Mouse (Mus musculus) stomach, postnatal 0 days (tissue): ENCODE results near the gene Sh3pxd2a. TPM values are rescaled to one million over a fixed set of nuclear protein-coding genes. Genes with fewer than 3 reads are reported as not detected.

Experiments used
- ATAC-seq: fragments of 200-750 bp; cut with Nextera tagmentation; 2 replicates; pipeline ENCODE4 v1.8.0; 2017; ENCODE audit not compliant: low FRiP score, low TSS enrichment
- DNase-seq: peaks from one replicate; pipeline ENCODE4 v3.0.0-alpha.2; 2016; ENCODE audit warnings: low spot score
- H3K27ac ChIP-seq: fragments of 300-500 bp; sonication (generic); replicated peaks from 2 replicates; pipeline ENCODE4 v1.5.1; 2014; ENCODE audit warnings: mild to moderate bottlenecking, control low read depth
- H3K27me3 ChIP-seq: fragments of 300-500 bp; sonication (generic); 2 replicates; pipeline ENCODE4 v1.6.1; 2014; ENCODE audit warnings: low read length; ENCODE audit not compliant: control insufficient read depth, insufficient read depth
- H3K36me3 ChIP-seq: fragments of 300-500 bp; sonication (generic); 2 replicates; pipeline ENCODE4 v1.6.1; 2014; ENCODE audit warnings: low read length, mixed read lengths; ENCODE audit not compliant: control insufficient read depth, insufficient read depth
- H3K4me1 ChIP-seq: fragments of 300-500 bp; sonication (generic); replicated peaks from 2 replicates; pipeline ENCODE4 v1.6.1; 2014; ENCODE audit warnings: antibody characterized with exemption; ENCODE audit not compliant: control insufficient read depth, insufficient read depth
- H3K4me2 ChIP-seq: fragments of 300-500 bp; sonication (generic); replicated peaks from 2 replicates; pipeline ENCODE4 v1.6.1; 2014; ENCODE audit warnings: low read depth, mild to moderate bottlenecking, control low read depth, moderate library complexity
- H3K4me3 ChIP-seq: fragments of 300-500 bp; sonication (generic); 2 replicates; pipeline ENCODE4 v1.5.1; 2014; ENCODE audit warnings: low read depth, low read length, control low read depth
- H3K9ac ChIP-seq: fragments of 300-500 bp; sonication (generic); 2 replicates; pipeline ENCODE4 v1.6.1; 2014; ENCODE audit warnings: mild to moderate bottlenecking, low read length, control low read depth, mixed read lengths
- H3K9me3 ChIP-seq: fragments of 300-500 bp; sonication (generic); 2 replicates; pipeline ENCODE4 v1.6.1; 2016; ENCODE audit warnings: low read length; ENCODE audit not compliant: control insufficient read depth
- CTCF ChIP-seq: IDR thresholded peaks from 2 replicates; pipeline ENCODE4 v1.5.1; 2016; ENCODE audit warnings: antibody characterized with exemption, low read depth, mild to moderate bottlenecking, moderate library complexity
- EP300 ChIP-seq: optimal IDR thresholded peaks from 2 replicates; pipeline ENCODE3; 2016; ENCODE audit warnings: antibody characterized with exemption
- WGBS: fragments of 180-500 bp; shearing (Covaris S2); extraction: QIAGEN DNeasy Blood & Tissue Kit; methylation state at CpG from one replicate; pipeline ENCODE4 v1.1.7; 2014; 5-methylcytosine and 5-hydroxymethylcytosine counted together
- polyA plus RNA-seq: library from polyadenylated mRNA; unstranded; fragments of >200 nt; fragmentation: Nextera tagmentation; extraction: Ambion mirVana; gene quantifications from 2 replicates; pipeline ENCODE4 v1.2.1, GENCODE M21; 2015

Sh3pxd2a gene
- polyA plus RNA-seq, 1 experiment from 2014 or later: 3.7 TPM

- Histone ChIP-seq H3K4me1 (peaks cover 11% of the 10 kb centered on the region), H3K36me3 (peaks cover 3% of the 10 kb centered on the region; the same call in 1 of the 2 replicates), H3K9me3 (no peaks in the 10 kb centered on the region), H3K27ac (peak overlapping the region; percentile 93), H3K27me3 (no peaks in the 10 kb centered on the region), H3K4me2 (peak overlapping the region; percentile 20), H3K4me3 (no peak overlapping the region), H3K9ac (peak overlapping the region; percentile 35)
- 39% methylated on average over 25 of the region's 25 CpGs for WGBS
- no peak for TF ChIP-seq CTCF
- no peak for TF ChIP-seq EP300
- no peak for ATAC-seq
- peak; percentile 57 for DNase-seq
Measured at GRCm38 (mm10) chr19:47510473-47511293, 46.5 kb upstream of the Sh3pxd2a start.

- peak overlapping the region; percentile 93 for H3K27ac ChIP-seq
- H3K27me3 ChIP-seq: no peaks in the 10 kb centered on the region
- no peak overlapping the region for H3K9ac ChIP-seq
- DNase-seq (no peak), ATAC-seq (no peak)
- H3K9me3 ChIP-seq: no peaks in the 10 kb centered on the region
- no peak overlapping the region for H3K4me3 ChIP-seq
- TF ChIP-seq EP300 (no peak), CTCF (no peak)
- H3K4me2 ChIP-seq: no peak overlapping the region
- WGBS: 58% methylated on average over 7 of the region's 7 CpGs
- H3K36me3 ChIP-seq: peaks cover 4% of the 10 kb centered on the region; the same call in 1 of the 2 replicates
- H3K4me1 ChIP-seq: peaks cover 11% of the 10 kb centered on the region
Measured at GRCm38 (mm10) chr19:47510135-47510472, 45.9 kb upstream of the Sh3pxd2a start.

DNA sequence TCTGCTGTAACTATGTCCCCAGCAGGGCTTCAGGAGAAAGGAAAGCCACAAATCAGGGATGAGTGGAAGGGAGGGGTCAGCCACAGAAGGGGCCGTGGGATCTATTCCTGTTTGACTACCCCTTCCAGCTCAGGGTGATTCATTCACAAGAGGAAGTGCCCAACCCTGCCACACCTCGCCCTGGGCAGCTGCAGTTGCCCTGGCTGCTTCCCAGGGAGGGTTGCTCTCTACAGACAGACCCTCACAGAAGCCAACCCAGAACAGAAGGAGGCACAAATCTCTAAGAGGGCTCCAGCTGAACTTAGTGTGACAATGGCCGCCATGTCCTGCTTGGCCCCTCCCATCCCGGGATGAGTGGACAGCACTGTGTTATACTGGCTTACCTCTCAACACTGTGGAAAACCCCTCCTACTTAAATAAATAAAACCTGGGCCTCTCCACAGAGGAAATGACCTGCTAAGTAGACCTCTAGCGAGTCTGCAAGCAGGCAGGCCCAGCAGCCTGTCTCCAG lies 44.6 kb upstream of the Sh3pxd2a start:
- Histone ChIP-seq H3K4me2 (peak overlapping the region; percentile 11; the same call in 1 of the 2 replicates), H3K27me3 (no peaks in the 10 kb centered on the region), H3K9me3 (no peaks in the 10 kb centered on the region), H3K36me3 (0 out of 2 replicates have a peak, but pooled peaks cover 3% of the 10 kb centered on the region), H3K9ac (no peak overlapping the region; the same call in 1 of the 2 replicates), H3K4me3 (no peak overlapping the region), H3K4me1 (peaks cover 11% of the 10 kb centered on the region), H3K27ac (peak overlapping the region; percentile 93)
- peak; percentile 89 for DNase-seq
- WGBS: 26% methylated on average over 5 of the region's 5 CpGs
- peak; percentile 75 for TF ChIP-seq EP300
- no peak for TF ChIP-seq CTCF
- ATAC-seq: peak; percentile 86

- DNase-seq (no peak), ATAC-seq (no peak)
- Histone ChIP-seq H3K4me3 (no peak overlapping the region), H3K27me3 (no peaks in the 10 kb centered on the region), H3K27ac (peak overlapping the region; percentile 93), H3K4me2 (no peak overlapping the region; the same call in 1 of the 2 replicates), H3K9ac (peak overlapping the region; percentile 32), H3K9me3 (no peaks in the 10 kb centered on the region), H3K4me1 (peaks cover 11% of the 10 kb centered on the region), H3K36me3 (0 out of 2 replicates have a peak, but pooled peaks cover 3% of the 10 kb centered on the region)
- 55% methylated on average over 3 of the region's 3 CpGs for WGBS
- TF ChIP-seq CTCF (no peak), EP300 (no peak)
Measured at GRCm38 (mm10) chr19:47508191-47508590, 44.0 kb upstream of the Sh3pxd2a start.

DNA sequence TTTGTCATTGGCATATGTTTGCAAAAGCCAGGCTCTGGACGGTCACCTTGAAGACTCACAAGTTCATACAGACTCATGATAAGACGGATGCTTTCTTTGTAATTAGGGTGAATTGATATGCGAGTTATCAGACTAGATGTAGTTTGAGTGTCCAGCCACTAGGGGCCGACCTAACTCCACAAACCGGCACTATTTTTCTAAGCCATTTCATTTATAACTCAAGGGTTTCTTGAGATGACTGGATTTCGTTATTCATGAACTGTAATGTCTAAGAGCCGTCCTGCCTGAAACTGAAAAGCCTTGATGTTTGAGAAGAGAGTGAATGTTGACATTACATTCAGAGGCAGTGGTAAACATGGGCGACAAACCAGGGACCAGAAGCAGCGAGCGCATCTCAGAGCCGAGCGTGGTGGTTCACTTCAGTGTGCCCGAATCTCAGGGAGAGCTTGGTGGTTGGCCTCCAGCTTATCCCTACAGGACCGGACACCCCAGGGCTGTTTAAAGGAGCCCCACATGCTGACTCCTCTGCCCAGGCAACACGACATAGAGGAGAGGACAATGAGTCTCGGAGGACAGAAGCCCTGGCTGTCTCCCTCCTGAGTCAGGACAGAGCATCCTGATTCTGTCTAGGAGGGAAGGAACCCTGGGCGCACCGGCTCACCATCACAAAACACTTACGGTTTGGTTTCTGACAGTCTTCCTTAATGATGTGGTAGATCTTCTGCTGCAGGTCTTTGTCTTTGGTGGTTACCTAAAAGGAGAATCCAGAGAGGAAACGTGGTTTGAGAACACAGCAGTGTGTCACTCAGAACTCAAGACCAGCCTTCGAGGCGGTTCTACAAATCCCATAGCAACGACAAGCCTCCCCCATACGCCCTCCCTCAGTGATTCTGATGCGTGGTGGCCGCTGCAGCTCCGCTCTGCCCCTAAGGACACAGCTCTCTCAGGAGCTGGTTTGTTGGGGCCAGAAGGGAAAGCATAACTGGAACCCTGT lies 43.2 kb upstream of the Sh3pxd2a start:
- no peak for ATAC-seq
- H3K4me2 ChIP-seq: peak overlapping the region; percentile 29

More for the DNA sequence above, 43.2 kb upstream of the Sh3pxd2a start:
- H3K4me3 ChIP-seq: no peak overlapping the region
- no peaks in the 10 kb centered on the region for H3K9me3 ChIP-seq
- peak overlapping the region; percentile 32 for H3K9ac ChIP-seq
- peaks cover 11% of the 10 kb centered on the region for H3K4me1 ChIP-seq
- TF ChIP-seq EP300 (no peak), CTCF (peak; percentile 97)
- DNase-seq: peak; percentile 73
- 48% methylated on average over 27 of the region's 27 CpGs for WGBS
- peak overlapping the region; percentile 93 for H3K27ac ChIP-seq
- H3K27me3 ChIP-seq: no peaks in the 10 kb centered on the region
- 0 out of 2 replicates have a peak, but pooled peaks cover 3% of the 10 kb centered on the region for H3K36me3 ChIP-seq
